Mouse (Mus musculus) heart, adult 9 months (tissue): ENCODE measurements at regions not wholly inside any gene's neighbourhood (a gene's known extent, or its start where the extent isn't known, plus 50 kb on each side); places are given as distances from the start of the nearest gene placed in this dataset.

Source experiments
- DNase-seq, 2 experiments: peaks; one replicate each; pipeline ENCODE4 v3.0.0; 2022; ENCODE audit warnings: low spot score in 2 of 2

DNA sequence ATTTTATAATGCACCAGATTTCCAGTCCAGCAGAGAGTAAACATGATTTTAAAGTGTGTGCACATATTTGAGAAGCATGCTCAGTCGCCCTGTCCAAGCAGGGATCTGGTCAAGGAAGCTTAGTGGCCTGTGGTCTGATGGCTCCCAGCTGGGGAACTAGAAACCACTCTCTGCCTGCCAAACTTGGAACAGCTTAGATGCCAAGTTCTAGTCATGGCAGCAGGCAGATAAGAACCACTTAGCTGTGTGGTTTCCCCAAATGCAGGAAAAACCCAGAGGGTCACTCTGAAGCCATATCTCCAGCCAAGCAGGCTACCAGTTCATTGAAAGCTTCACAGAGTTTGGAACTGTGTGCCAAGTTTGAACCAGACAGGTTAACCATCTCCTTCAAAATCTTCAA is 86.1 kb downstream of the Fam114a2 start:
- DNase-seq, result no peak

DNA sequence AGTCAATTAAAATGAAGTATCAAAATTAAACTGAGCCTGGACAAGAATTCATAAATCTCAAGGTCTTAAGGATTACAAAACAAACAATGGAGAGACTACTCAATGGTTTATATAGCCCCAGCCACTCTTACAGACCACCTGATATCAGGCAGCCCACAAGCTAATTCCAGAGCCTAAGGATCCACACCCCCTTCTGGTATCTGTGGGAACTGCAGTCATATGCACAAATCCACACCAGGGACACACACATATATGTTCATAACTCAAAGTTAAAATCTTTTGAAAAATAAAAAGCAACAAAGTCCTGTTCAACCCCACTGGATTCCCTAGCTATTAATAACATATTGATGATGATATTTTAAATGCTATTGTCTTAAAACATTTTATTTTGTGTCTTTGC is 86.5 kb downstream of the Fam114a2 start:
- DNase-seq, result no peak

DNA sequence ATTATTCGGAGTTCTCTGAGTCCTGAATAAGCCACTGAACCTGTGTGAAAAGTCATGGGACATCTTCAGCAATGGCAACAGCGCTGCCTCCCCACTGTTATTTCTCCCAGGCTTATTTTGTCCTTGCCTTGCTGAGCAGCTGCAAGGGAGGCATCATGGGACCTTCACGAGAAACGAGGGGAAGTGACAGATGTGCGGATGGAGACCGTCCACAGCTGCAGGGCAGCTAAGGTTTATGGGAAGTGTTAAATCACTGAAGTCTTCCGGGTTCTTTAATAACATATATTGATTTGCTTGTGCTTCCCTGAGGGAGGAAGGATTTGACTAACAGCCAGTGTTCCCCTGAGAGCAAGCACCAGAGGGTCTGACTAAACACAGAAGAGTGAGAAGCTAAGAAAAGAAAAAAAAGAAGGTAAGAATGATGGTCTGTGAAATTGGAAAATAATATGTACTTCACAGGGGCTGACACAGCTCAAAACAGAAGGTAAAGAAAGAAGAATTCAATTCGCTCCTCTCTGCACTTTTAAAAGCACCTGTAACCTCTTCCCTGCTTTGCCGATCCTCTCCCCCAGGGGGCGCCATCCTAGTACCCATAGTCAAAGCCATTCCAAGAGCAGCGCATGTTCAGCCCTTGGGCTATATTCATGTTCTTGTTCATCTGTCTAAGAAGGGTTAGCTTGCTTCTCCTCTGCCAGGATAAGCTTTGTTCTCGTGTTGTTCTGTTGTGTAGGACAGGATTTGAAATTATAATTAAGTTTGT is 92.2 kb downstream of the Fam114a2 start:
- peak in 1 of 2 experiments; percentile 8 for DNase-seq

DNA sequence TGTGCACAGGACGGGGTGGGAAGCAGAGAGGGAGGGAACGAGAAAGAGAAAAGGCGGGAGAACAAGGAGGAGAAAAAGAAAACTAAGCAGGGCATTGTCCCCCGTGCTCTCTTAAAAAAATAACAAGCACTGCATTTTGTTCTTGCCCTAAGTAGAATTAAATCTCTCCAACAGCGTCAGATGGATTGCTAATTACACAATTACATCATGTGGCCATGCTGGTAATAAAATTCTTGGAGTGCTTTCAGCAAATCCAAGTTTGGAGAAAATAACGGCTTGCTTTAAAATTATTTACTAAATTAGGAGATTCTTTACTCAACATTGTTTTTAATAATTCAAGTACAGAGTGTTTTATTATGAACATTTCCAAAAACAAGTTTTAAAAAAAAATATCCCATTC is 99.0 kb downstream of the Fam114a2 start:
- no peak for DNase-seq

DNA sequence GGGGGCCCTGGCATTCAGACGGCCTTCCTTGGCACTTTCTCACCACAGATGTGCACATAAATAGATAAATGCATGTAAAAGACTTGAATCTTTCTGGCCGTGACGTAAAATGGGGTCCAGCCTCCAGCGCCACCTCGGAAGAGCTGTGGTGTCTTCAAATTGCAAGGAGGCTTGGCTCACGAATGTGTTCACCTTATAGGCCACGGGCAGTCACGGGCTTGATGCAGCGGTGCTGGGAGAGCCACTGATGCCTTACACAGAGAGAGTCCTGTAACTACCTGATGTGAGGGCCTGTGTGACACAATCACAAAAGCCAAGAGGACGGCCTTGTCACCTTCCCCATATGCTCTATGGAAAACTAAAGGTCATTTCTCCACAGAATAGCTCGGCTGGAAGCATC is 102.4 kb downstream of the Fam114a2 start:
- DNase-seq, result no peak

DNA sequence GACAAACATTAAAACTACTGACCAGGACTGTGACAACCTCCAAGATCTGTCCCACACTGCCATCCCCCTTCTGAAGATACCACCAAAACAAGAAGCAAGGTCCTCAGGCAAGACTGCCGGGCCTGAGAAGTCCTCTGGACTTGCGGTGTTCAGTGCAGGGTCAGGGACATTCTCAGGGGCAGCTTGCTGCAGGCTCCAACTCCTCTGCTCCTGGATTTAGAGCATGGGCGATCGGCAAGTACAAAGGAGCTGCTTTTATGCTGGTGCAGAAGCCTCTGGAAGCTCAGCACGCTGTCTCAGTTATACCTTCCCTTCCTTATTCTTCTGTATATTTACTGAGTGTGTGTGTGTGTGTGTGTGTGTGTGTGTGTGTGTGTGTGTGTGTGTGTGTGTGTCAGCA is 103.2 kb downstream of the Fam114a2 start:
- no peak for DNase-seq

DNA sequence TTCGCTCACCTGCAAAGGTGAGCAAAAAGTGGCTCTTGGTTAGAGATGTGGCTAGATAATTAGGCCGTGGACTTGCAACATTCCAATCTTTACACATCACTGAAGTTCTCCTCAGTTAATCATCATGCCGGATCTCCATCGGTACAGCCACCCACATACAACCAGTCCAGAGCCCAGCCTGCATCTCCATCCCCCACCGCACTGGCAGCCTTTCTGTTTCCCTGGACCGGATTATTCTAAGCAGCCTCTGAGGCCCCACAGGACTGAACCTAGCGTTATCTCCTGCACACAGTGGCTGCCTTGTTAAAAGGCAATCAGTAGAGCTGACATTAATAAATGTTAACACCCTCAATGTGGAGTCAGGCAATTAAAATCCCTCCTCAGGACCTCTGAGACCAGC is 103.7 kb downstream of the Fam114a2 start:
- no peak for DNase-seq

DNA sequence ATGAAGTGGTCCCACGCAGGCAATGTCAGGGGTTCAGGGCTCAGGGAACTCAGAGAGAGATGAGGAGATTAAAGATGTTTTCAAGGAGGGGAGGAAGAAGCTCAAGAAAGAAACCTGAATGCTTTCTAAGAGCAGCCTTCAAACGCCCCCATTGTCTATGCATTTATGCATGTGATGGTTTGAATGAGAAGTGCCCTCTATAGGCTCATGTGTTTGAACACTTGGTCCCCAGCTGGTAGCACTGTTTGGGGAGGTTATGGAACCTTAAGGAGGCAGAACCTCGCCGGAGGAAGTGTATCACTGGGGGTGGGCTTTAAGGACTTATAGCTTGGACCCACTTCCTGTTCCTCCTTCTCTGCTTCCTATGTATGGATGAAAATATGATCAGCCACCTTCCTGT is 105.1 kb downstream of the Fam114a2 start:
- no peak for DNase-seq

DNA sequence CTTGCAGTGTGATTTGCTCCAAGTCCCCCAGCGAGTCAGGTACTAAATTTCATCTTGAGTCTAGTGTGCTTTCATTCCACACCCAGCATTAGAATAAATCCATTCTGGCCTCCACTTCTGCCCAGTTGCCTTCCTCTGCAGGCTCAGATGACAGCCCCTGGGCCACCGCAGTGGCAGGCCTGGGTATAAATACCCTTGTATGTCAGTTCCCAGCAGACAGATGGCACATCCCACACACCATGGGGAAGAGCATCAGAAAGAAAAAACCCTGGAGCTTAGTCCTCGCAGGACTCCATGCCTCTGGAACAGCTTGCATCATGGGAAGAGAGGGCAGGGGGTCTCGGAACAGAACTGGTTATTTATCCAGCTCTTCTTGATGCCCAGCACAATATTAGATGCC is 105.7 kb downstream of the Fam114a2 start:
- no peak for DNase-seq

DNA sequence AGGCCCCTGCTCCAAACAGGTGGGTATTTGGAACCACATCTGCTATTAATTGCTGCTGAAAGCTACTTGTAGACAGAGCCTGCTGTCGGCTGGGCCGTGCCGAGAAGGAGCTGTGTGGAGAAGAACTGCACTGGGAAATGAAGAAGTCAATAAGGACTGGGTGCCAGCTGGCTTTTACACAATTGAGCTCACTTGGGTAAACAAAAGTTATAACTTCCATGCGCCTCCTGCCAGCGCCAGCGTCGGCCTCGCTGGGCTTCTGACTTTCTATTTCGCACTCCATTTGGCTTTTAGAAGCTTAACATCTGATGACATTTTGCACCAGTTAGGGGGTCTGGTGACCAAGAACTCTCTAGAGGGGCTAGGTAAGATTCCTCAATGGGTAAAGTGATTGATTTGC is 114.2 kb downstream of the Fam114a2 start:
- DNase-seq, result peak in 1 of 2 experiments; percentile 23

DNA sequence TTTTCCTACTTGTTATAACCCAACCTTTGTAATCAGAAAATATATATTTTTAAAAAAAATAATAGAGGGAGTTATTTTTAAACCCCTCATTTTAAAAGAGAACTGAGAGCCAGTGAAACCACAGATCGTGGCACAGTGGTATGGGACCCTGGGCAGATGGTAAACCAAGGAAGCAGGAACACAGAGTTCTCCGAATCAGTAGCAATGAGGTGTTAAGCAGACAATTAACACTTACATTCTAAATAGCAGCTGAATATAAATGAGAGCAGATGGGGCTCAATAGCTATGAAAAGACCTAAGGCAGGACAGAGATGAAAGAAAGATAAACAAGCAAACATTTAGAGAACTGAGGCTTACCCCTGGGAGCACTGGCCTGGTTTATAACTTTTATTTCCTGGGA is 116.8 kb downstream of the Fam114a2 start:
- no peak for DNase-seq

DNA sequence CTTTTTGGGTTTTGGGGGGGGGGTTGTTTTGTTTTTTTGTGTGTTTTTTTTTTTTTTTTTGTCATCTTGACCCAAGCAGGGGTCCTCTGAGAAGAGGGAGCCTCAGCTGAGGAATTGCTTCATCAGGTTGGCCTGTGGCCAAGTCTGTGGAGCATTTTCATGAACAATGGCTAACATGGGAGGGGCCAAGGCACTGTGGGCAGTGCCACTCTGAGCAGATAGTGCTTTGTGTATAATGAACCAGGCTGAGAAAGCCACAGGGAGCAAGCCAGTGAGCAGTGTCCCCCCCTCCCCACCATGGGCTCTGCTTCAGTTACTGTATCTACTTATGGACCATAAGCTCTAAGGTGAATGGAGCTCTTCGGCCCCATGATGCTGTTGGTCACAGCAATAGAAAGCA is 119.1 kb downstream of the Fam114a2 start:
- no peak for DNase-seq

DNA sequence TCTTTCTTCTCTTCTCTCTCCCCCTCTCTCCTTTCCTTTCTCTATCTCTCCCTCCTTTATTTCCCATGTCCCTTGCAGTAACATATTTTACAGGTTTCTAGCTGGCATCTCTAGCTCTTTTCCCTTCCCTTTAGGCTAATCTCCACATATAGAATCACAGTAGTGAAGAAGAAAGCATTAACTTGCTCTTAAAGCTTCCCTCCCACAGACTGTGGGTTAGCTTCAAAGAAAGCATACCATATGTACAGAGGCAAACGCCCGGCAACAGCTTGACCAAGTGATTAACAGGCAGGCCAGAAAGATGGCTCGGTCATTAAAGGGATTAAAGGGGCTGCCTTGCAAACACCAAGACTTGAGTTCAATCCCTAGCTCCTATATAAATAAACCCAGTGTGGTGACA is 122.0 kb downstream of the Fam114a2 start:
- DNase-seq, result no peak

DNA sequence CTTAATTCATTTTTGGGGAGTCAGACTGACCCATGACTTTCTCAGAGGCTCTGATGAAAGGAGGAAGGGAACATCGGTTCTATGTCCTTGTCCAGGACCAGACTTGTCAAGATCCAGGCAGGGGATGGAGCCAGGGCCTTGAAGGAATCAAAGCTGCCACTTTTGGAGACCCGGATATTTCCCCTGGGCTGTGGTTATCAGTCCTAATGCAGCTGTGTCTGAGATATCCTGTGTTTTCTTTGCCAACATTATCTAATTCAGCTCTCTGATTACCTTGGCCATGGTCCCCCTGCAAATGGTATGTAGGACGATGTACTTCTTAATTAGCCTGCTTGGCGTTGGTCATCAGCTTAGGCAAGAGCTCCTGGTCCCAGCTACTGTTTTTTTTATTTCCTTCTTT is 127.6 kb downstream of the Fam114a2 start:
- peak; percentile 36 to 63 for DNase-seq
